ENCODE assay signal across 7 mouse cellular contexts in the genomic region with DNA sequence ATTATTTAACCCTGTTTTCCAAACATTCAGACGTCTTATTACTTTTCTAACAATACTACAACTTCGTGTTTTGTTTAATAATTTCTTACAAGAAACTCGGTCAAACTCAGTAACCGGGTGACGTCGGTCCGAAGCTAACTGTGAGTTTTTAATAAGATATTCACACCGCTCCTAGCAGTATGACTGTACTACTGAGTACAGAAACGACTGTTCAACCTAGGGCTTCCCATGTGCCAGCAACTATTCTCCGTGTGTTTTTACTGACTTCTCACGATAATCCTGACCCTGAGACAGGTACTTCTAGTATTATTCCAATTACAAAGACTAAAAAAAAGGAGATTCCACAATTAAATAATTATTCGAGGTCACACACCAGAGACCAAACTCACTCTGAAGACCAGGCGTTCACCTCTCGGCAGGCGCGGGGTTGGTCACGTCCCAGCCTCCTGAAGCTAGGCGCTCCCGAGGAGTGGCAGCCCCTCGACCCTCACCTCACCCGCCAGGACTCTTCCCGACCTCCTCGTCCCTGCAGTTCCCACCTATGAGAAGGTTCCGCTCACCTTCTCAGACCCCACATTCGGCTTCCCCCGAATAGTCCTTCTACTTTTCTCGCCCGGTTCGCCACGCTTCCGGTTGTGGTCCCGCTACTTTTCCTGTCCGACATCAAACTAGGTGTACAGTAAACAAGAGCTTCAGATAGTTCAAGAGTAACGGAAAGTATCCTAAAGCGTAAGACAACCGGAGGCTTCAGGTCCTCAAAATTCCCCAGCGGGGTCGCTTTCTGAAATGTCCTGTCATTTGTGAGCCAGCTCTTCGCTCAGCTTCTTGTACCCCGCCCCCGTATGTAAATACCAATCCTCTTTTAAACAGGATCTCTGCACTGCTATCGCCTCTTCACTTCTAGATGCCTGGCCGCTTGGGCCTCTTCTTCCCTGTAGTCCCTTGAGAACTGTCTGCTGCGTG. TPM values are rescaled to one million over a fixed set of nuclear protein-coding genes. Genes with fewer than 3 reads are reported as not detected.
DNase-seq lines count a peak whose midpoint lies in the region; ATAC-seq lines count a peak whose summit lies in the region.

Ndufaf1 (minus strand) TSS at position 608 of the 963 bp plus-strand sequence.

- H3K4me3 ChIP-seq in intestine, embryonic 15.5 days (replicated peaks), result peak within 1 kb of the TSS; percentile 80
- H3K4me3 ChIP-seq in midbrain, embryonic 10.5 days, result peak within 1 kb of the TSS; percentile 87

- no peaks in the 10 kb centered on the region for H3K27me3 ChIP-seq in intestine, embryonic 15.5 days (replicated peaks)
- no peaks in the 10 kb centered on the region for H3K27me3 ChIP-seq in midbrain, embryonic 10.5 days (ENCODE audit: low read depth, poor library complexity, severe bottlenecking)

- DNase-seq in adrenal gland, adult 18-20 months (ENCODE audit: low spot score in 2 of 2), result peak; percentile 76 to 79
- DNase-seq in embryo, embryonic 11 days, result peak; percentile 87
- DNase-seq in gastrocnemius, postnatal 25 days, result peak; percentile 58
- peak; percentile 79 to 87 for DNase-seq in left cerebral cortex, postnatal 25 days (ENCODE audit: low spot score in 2 of 2)
- peak; percentile 74 for DNase-seq in midbrain, embryonic 10.5 days (ENCODE audit: low spot score)
- DNase-seq in right cerebral cortex, postnatal 4 days, result peak; percentile 76

- ATAC-seq in intestine, embryonic 15.5 days, result peak; percentile 92

- H3K27ac ChIP-seq in intestine, embryonic 15.5 days, result no peak within 1 kb of the TSS
- H3K27ac ChIP-seq in midbrain, embryonic 10.5 days (replicated peaks), result peak within 1 kb of the TSS; percentile 81

- H3K4me2 ChIP-seq in intestine, embryonic 15.5 days (replicated peaks), result peak within 1 kb of the TSS; percentile 70

- WGBS in intestine, embryonic 15.5 days, result 1% methylated on average over 44 of the region's 44 CpGs
- WGBS in midbrain, embryonic 10.5 days, result 2% methylated on average over 44 of the region's 44 CpGs

- no peaks in the 10 kb centered on the region for H3K9me3 ChIP-seq in intestine, embryonic 15.5 days
- H3K9me3 ChIP-seq in midbrain, embryonic 10.5 days (replicated peaks), result no peaks in the 10 kb centered on the region

- H3K9ac ChIP-seq in intestine, embryonic 15.5 days, result peak within 1 kb of the TSS; percentile 88

- H3K36me3 ChIP-seq in intestine, embryonic 15.5 days, result peaks cover 11% of the 10 kb centered on the region; the same call in 1 of the 2 replicates
- H3K36me3 ChIP-seq in midbrain, embryonic 10.5 days, result peaks cover 25% of the 10 kb centered on the region

- intact Hi-C loops in left cerebral cortex, postnatal 25 days (cut with DNase I), result no loop called here

- peaks cover 7% of the 10 kb centered on the region; the same call in 1 of the 2 replicates for H3K4me1 ChIP-seq in intestine, embryonic 15.5 days (replicated peaks)
- peaks cover 14% of the 10 kb centered on the region for H3K4me1 ChIP-seq in midbrain, embryonic 10.5 days

RNA-seq across cellular contexts. Expression of gene Ndufaf1, which starts in this region (rescaled TPM):
- total RNA-seq in adrenal gland, adult 18-20 months (2021), result 10 to 100 TPM; 39.1 to 45.4 TPM
- total RNA-seq in gastrocnemius, postnatal 25 days (2021), result 10 to 100 TPM; 44.2 to 51.0 TPM
- polyA plus RNA-seq in intestine, embryonic 15.5 days (2015; fragmentation: Nextera tagmentation; extraction: Ambion mirVana), result 50.0 and 51.6 TPM in 2 replicates
- 10 to 100 TPM; 31.8 to 33.2 TPM for total RNA-seq in left cerebral cortex, postnatal 25 days (2021)
- polyA plus RNA-seq in midbrain, embryonic 10.5 days (2016; fragmentation: Nextera tagmentation; extraction: Ambion mirVana), result 46.2 TPM in 2 replicates
